Mouse (Mus musculus) midbrain, embryonic 15.5 days (tissue): Measurements from ENCODE around the gene Retreg1. TPM values are rescaled to one million over a fixed set of nuclear protein-coding genes. Genes with fewer than 3 reads are reported as not detected.

Source experiments
- ATAC-seq: fragments of 200-750 bp; cut with Nextera tagmentation; replicated peaks from 2 replicates; pipeline ENCODE4 v1.8.0; 2017; ENCODE audit warnings: moderate TSS enrichment
- H3K27ac ChIP-seq: fragments of 300-500 bp; sonication (generic); 2 replicates; pipeline ENCODE4 v1.5.1; 2015; ENCODE audit warnings: mild to moderate bottlenecking, inconsistent platforms
- H3K27me3 ChIP-seq: fragments of 300-500 bp; sonication (generic); replicated peaks from 2 replicates; pipeline ENCODE4 v1.6.1; 2015; ENCODE audit warnings: inconsistent platforms
- H3K36me3 ChIP-seq: fragments of 300-500 bp; sonication (generic); replicated peaks from 2 replicates; pipeline ENCODE4 v1.6.1; 2015; ENCODE audit warnings: inconsistent platforms
- H3K4me1 ChIP-seq: fragments of 300-500 bp; sonication (generic); 2 replicates; pipeline ENCODE4 v1.6.1; 2015; ENCODE audit warnings: inconsistent platforms
- H3K4me2 ChIP-seq: fragments of 300-500 bp; sonication (generic); 2 replicates; pipeline ENCODE4 v1.6.1; 2015; ENCODE audit warnings: inconsistent platforms, mild to moderate bottlenecking, moderate library complexity
- H3K4me3 ChIP-seq: fragments of 300-500 bp; sonication (generic); 2 replicates; pipeline ENCODE4 v1.5.1; 2015; ENCODE audit warnings: mild to moderate bottlenecking, inconsistent platforms
- H3K9ac ChIP-seq: fragments of 300-500 bp; sonication (generic); 2 replicates; pipeline ENCODE4 v1.6.1; 2015; ENCODE audit warnings: mild to moderate bottlenecking, inconsistent platforms
- H3K9me3 ChIP-seq: fragments of 300-500 bp; sonication (generic); 2 replicates; pipeline ENCODE4 v1.6.1; 2016; ENCODE audit warnings: inconsistent platforms
- WGBS: fragments of 180-500 bp; shearing (Covaris S2); methylation state at CpG from one replicate; pipeline ENCODE4 v1.1.7; 2015; ENCODE audit warnings: mixed read lengths; 5-methylcytosine and 5-hydroxymethylcytosine counted together
- polyA plus RNA-seq: library from polyadenylated mRNA; unstranded; fragments of >200 nt; fragmentation: Nextera tagmentation; extraction: Ambion mirVana; gene quantifications from 2 replicates; pipeline ENCODE4 v1.2.1, GENCODE M21; 2015

The Retreg1 gene
- polyA plus RNA-seq, 1 experiment from 2014 or later: 12.6 TPM

DNA sequence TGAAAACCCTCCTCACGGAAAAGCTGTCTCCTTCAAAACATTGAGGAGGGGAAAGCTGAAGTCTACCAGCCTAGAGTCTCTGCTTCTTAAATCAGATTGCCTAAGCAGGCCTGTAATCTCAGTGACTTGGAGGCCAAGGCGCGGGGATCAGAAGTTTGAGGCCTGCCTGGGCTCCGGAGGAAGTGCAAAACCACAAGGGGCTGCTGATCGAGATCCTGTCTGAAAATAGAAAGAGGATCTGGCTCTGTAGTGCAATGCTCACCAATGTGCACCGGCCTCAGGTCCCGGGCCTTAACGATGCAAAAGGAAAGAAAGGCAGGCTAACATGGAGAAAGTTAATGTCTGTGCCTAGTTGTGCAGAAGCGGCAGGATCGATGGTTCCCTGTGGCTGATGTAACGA lies 48.6 kb downstream of the Retreg1 start:
- Histone ChIP-seq H3K9me3 (no peaks in the 10 kb centered on the region), H3K36me3 (no peaks in the 10 kb centered on the region), H3K4me1 (no peaks in the 10 kb centered on the region), H3K27ac (no peak overlapping the region), H3K27me3 (no peaks in the 10 kb centered on the region), H3K9ac (no peak overlapping the region), H3K4me2 (no peak overlapping the region), H3K4me3 (no peak overlapping the region)
- 86% methylated on average over 11 of the region's 11 CpGs for WGBS
- ATAC-seq: no peak

DNA sequence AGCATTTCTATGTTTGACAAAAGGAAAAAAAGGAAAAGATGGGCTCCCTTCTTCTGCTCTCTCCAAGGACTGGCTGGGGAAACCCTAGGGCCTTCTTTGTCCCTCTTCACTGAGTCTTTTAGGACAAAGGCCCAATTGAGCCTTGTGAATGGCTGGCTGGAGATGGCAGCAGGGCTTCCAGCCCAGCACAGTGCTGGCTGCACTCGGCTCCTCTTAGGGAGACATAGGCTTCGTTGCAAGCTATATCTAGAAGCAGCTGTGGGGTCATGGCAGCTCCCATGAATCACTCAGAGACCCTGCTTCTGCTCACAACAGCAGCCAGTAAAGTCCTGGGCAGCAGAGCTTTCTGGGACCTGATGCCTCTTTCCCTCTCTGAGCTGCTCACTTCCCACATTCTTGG lies 50.3 kb downstream of the Retreg1 start:
- Histone ChIP-seq H3K4me2 (no peak overlapping the region), H3K4me3 (no peak overlapping the region), H3K27ac (no peak overlapping the region), H3K27me3 (no peaks in the 10 kb centered on the region), H3K9me3 (no peaks in the 10 kb centered on the region), H3K4me1 (no peaks in the 10 kb centered on the region), H3K36me3 (no peaks in the 10 kb centered on the region), H3K9ac (no peak overlapping the region)
- ATAC-seq: no peak
- WGBS: 35% methylated on average over 2 of the region's 2 CpGs

DNA sequence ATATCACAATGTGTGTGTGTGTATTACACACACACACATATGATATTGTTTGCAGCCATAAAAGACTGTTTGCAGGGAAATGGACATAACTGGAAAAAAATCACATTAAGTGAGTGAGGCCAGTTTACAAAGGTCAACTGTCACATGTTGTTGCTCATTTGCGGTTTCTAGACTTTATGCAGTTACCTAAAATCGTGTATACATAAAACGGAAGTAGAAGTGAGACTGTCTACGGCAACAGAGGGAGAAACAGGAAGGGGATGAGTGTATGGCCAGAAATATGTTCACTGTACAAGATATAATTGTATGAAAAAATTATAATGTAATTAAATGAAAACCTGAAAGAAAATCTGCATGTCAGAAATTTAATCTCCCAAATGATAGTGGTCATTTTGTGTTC lies 53.8 kb downstream of the Retreg1 start:
- 95% methylated on average over 4 of the region's 4 CpGs for WGBS
- H3K4me3 ChIP-seq: no peak overlapping the region
- ATAC-seq: no peak
- H3K36me3 ChIP-seq: no peaks in the 10 kb centered on the region
- no peak overlapping the region for H3K27ac ChIP-seq
- no peak overlapping the region for H3K4me2 ChIP-seq
- no peaks in the 10 kb centered on the region for H3K4me1 ChIP-seq
- H3K27me3 ChIP-seq: no peaks in the 10 kb centered on the region
- H3K9ac ChIP-seq: no peak overlapping the region
- no peaks in the 10 kb centered on the region for H3K9me3 ChIP-seq

DNA sequence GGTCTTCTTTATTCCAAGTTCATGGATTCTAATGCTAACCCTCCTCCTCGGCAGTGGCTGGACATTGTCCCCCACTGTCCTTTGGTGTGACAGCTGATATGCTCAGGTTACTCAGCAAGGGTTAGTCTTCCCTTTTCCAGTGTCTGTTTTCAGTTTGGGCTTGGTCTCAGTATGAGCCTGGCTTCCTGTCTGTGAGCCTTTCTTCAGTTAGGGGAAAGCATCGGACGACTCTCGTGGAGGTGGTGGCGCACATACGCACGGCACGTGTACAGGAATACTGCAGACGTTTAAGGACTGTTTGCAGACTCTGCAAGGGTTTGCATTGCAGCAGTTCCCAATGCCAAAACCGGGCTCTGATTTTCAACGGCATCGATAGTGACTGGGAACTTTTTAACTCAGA lies 54.6 kb downstream of the Retreg1 start:
- Histone ChIP-seq H3K4me1 (no peaks in the 10 kb centered on the region), H3K4me2 (no peak overlapping the region), H3K9ac (no peak overlapping the region), H3K36me3 (no peaks in the 10 kb centered on the region), H3K27ac (no peak overlapping the region), H3K27me3 (no peaks in the 10 kb centered on the region), H3K9me3 (no peaks in the 10 kb centered on the region), H3K4me3 (no peak overlapping the region)
- WGBS: 83% methylated on average over 12 of the region's 12 CpGs
- ATAC-seq: no peak

DNA sequence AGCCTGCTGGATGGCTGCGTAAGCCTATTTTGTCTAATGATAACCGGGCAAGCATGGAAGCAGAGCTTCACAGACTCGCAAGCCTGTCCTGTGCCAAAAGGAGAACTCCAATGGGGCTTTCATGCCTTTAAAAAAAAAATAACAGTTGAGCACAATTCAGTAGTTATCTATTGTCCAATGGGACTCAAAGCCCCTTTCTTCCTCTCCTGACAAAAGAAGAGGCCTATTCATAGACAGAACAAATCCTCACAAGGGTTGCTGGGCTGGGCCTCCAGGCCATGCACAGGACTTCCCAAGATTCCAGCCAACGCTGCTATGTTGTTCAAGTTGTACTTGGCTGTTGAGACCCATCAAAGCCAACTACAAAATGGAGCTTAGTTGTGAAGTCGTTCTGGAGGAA lies 56.0 kb downstream of the Retreg1 start:
- no peaks in the 10 kb centered on the region for H3K4me1 ChIP-seq
- no peaks in the 10 kb centered on the region for H3K9me3 ChIP-seq
- no peak overlapping the region for H3K4me3 ChIP-seq
- H3K27me3 ChIP-seq: no peaks in the 10 kb centered on the region
- 32% methylated on average over 5 of the region's 5 CpGs for WGBS
- H3K27ac ChIP-seq: no peak overlapping the region
- H3K36me3 ChIP-seq: no peaks in the 10 kb centered on the region
- no peak for ATAC-seq
- no peak overlapping the region for H3K9ac ChIP-seq
- H3K4me2 ChIP-seq: no peak overlapping the region

DNA sequence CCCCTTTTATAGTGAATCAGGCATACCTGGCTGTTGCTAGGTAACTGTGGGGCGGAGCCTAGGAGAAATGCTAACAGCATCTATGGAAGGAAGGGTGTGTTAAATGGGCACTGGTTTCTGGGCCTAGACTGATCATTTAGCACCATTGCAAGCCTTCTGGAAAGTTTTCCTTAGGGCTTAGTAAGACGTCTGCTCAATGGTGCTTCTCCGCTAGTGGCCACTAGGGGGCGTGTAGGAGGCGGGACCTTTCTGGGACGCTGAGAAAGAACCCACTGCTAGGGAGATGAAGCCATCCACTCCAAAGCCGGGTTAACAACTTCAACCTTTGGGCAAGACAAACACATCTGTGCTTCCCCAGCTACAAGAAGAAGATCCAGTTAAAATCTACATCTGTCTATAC lies 57.6 kb downstream of the Retreg1 start:
- Histone ChIP-seq H3K36me3 (no peaks in the 10 kb centered on the region), H3K4me3 (no peak overlapping the region), H3K27ac (no peak overlapping the region), H3K9me3 (no peaks in the 10 kb centered on the region), H3K9ac (no peak overlapping the region), H3K4me2 (no peak overlapping the region), H3K27me3 (no peaks in the 10 kb centered on the region), H3K4me1 (no peaks in the 10 kb centered on the region)
- 12% methylated on average over 7 of the region's 7 CpGs for WGBS
- 0 out of 2 replicates have a peak, but pooled peaks have one; percentile 31 for ATAC-seq

DNA sequence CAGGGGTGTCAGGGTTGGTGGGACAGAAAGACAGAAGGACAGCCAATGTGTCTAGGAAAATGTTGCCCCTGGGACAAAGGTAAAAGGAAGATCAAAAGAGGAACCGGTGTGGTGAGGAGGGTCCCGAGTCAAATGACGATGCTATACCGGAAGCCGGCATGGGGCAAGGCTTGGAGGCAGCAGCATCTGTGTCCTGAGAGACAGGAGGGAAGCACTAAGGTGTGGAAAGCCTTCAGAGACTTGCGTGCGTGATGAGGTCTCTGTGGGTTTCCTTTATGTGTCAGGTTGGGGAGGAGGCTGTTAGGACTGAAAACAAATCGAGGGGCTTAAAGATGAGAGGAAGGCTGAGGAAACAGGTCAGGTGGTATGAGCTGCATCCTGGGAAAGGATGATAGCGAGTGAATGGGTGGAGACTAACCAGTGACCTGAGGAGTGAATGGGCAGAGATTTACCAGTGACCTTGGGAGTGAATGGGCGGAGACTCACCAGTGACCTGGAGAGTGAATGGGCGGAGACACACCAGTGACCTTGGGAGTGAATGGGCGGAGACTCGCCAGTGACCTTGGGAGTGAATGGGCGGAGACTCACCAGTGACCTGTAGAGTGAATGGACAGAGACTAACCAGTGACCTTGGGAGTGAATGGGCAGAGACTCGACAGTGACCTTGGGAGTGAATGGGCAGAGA lies 60.1 kb downstream of the Retreg1 start:
- H3K4me3 ChIP-seq: no peak overlapping the region
- WGBS: 90% methylated on average over 15 of the region's 15 CpGs
- ATAC-seq: no peak

DNA sequence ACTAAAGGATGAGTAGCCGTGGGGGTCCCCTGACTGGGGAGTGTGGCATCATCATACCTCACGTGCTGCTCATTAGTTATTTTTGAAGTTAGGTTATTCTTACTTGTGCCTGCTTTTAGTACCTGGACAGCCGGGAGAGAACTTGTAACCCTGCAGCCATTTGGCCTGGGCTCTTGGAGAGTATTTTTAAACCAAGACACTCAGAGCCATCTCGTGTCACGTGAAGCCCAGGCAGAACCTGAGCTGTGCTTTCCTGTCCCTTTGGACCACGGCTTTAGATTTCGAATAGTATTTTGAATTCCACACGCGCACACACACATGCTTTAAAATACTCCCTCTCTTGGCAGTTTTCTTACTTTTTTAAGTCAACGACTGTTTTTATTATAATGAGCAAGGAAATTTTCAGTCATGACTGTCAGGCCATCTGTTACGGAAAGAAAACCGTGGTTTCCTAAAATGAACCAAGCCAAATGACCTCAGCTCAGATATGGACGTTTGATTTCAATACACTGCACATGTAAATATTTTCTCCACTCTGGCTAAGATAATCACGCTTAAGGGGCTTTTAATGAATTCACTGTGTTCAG lies 61.5 kb downstream of the Retreg1 start:
- H3K27me3 ChIP-seq: no peaks in the 10 kb centered on the region
- no peaks in the 10 kb centered on the region for H3K4me1 ChIP-seq
- H3K4me3 ChIP-seq: no peak overlapping the region
- H3K27ac ChIP-seq: no peak overlapping the region
- no peaks in the 10 kb centered on the region for H3K9me3 ChIP-seq
- WGBS: 91% methylated on average over 14 of the region's 14 CpGs
- H3K4me2 ChIP-seq: no peak overlapping the region
- H3K9ac ChIP-seq: no peak overlapping the region
- H3K36me3 ChIP-seq: no peaks in the 10 kb centered on the region
- ATAC-seq: no peak

More for the DNA sequence above, 60.1 kb downstream of the Retreg1 start:
- no peaks in the 10 kb centered on the region for H3K4me1 ChIP-seq
- no peaks in the 10 kb centered on the region for H3K27me3 ChIP-seq
- H3K4me2 ChIP-seq: no peak overlapping the region
- H3K27ac ChIP-seq: no peak overlapping the region
- no peaks in the 10 kb centered on the region for H3K36me3 ChIP-seq
- H3K9me3 ChIP-seq: no peaks in the 10 kb centered on the region
- no peak overlapping the region for H3K9ac ChIP-seq

DNA sequence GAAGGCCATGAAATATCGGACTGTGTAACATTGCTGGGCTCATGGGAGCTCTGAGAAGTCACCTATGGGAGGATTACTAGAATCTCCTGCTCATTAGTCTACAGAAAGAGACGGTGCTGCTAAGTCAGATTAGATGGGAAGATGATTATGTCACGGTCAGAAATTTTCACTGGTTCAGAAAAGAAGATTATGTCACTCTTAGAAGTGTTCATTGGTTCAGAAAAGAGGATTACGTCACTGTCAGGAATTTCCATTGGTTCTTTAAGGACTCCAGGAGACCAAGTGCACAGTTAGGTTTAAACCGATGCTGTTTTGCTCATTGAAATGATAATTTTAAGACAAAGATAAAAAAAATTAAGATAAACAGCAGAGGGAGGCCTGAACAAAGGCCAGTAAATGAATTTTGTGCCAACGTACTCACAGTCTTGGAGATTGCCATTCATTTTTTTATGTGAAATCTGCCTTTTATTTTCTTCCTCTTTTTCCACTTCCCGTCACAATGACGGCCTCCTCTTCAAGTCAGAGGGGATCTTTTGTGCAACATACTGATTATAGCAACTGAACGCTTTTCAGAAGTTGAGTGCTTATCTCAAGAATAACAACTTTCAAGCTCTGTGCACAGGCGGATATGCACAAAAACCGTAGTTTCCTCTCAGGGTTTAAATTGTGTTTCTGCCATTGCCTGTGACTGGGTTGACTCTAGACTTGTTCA lies 67.0 kb downstream of the Retreg1 start:
- Histone ChIP-seq H3K4me2 (peak overlapping the region; percentile 26), H3K27me3 (no peaks in the 10 kb centered on the region), H3K9me3 (no peaks in the 10 kb centered on the region), H3K4me3 (no peak overlapping the region), H3K27ac (peak overlapping the region; percentile 51), H3K36me3 (no peaks in the 10 kb centered on the region), H3K4me1 (peaks cover 8% of the 10 kb centered on the region), H3K9ac (no peak overlapping the region)
- 27% methylated on average over 11 of the region's 11 CpGs for WGBS
- peak; percentile 88 for ATAC-seq

DNA sequence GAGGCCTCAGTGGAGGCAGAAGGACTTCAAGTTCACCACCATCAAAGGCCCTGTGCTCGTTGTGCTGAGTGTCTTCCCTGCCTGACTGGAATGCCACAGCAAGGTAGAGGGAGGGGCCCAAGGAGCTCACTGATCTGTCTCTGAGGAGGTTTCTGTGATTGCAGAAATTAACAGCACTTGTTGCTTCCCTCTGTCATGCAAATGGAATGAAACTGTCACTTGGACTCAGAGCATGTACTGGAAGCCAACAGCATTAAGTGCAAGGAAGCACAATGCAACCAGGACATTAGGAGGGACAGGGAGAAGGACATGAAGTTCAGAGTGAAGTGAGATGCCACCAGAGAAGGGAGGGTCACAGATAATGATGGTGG lies 67.5 kb downstream of the Retreg1 start:
- Histone ChIP-seq H3K4me1 (peaks cover 13% of the 10 kb centered on the region), H3K27me3 (no peaks in the 10 kb centered on the region), H3K36me3 (no peaks in the 10 kb centered on the region), H3K27ac (peak overlapping the region; percentile 51), H3K4me2 (peak overlapping the region; percentile 26), H3K4me3 (no peak overlapping the region), H3K9ac (no peak overlapping the region), H3K9me3 (no peaks in the 10 kb centered on the region)
- WGBS: 3% methylated on average over 1 of the region's 1 CpGs
- peak; percentile 28; the same call in 1 of the 2 replicates for ATAC-seq

DNA sequence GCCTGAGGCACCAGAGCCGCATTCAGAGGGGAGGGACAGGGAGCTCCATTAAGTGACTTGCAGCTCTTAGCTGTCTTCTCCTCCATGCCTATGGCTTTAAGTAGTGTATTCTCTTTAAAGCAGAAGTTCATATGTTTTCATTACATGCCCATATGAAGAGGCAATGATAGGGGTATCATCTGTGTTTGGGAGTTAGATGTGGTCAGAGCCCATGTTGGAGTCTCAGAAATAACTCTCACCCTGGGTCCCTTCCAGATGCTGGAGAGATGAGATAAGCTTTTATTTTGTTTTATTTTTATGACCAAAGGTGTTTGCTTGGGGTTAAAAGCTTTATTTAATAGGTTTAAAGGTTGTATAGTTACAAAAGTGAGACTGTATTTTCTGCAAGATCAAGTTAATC lies 67.9 kb downstream of the Retreg1 start:
- Histone ChIP-seq H3K4me1 (peaks cover 17% of the 10 kb centered on the region), H3K9ac (no peak overlapping the region), H3K36me3 (no peaks in the 10 kb centered on the region), H3K27me3 (no peaks in the 10 kb centered on the region), H3K4me3 (no peak overlapping the region), H3K4me2 (no peak overlapping the region), H3K9me3 (no peaks in the 10 kb centered on the region), H3K27ac (no peak overlapping the region)
- no peak for ATAC-seq
- WGBS: 72% methylated on average over 1 of the region's 1 CpGs

DNA sequence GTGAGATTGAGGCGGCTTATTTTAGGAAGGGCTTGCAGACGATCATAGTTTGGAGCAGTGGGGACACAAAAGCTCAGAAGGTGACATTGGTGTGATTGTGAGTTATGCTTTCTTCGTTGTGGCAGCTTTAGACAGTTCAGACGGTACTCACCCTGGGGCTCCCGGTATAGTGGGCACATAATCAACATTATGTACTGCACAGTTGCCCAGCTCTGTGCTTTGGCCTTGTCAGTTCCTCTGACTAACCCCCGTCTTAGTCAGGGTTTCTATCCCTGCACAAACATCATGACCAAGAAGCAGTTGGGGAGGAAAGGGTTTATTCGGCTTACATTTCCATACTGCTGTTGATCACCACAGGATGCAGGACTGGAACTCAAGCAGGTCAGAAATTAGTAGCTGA lies 69.9 kb downstream of the Retreg1 start:
- Histone ChIP-seq H3K27ac (no peak overlapping the region), H3K27me3 (no peaks in the 10 kb centered on the region), H3K4me2 (no peak overlapping the region), H3K9ac (no peak overlapping the region), H3K36me3 (no peaks in the 10 kb centered on the region), H3K9me3 (no peaks in the 10 kb centered on the region), H3K4me3 (no peak overlapping the region), H3K4me1 (peaks cover 20% of the 10 kb centered on the region)
- 89% methylated on average over 7 of the region's 7 CpGs for WGBS
- no peak for ATAC-seq

DNA sequence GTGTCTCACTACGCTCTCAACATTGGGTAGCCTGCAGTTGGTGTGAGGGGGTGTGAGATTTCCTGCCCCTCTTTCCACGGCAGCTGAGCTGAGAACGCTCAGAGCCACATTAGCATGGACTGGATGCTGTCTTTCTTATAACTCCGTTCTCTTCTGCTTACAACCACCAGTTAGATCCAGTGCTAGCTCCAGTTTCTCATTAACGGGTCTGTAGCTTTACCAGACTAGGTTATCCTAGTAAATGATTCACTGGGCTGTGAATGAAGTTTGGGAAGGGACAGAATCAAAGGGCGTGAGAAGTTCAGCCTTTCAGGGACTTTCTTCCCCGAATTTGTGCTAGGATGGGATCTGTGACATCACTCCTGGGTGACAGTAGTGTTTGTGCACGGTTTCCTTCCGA lies 70.7 kb downstream of the Retreg1 start:
- no peak overlapping the region for H3K4me2 ChIP-seq
- H3K36me3 ChIP-seq: no peaks in the 10 kb centered on the region
- no peak for ATAC-seq
- peaks cover 20% of the 10 kb centered on the region for H3K4me1 ChIP-seq
- H3K27me3 ChIP-seq: no peaks in the 10 kb centered on the region
- no peak overlapping the region for H3K27ac ChIP-seq
- H3K4me3 ChIP-seq: no peak overlapping the region
- no peaks in the 10 kb centered on the region for H3K9me3 ChIP-seq
- 86% methylated on average over 9 of the region's 9 CpGs for WGBS
- no peak overlapping the region for H3K9ac ChIP-seq
